Mouse (Mus musculus) CH12.LX (cell line): ENCODE measurements at regions not wholly inside any gene's neighbourhood (a gene's known extent, or its start where the extent isn't known, plus 50 kb on each side); places are given as distances from the start of the nearest gene placed in this dataset.

Experiments used
- DNase-seq: peaks from one replicate; pipeline ENCODE4 v3.0.0-alpha.2; 2013; ENCODE audit errors: extremely low read depth
- H3K27ac ChIP-seq: 2 replicates; pipeline ENCODE4 v1.5.1; 2012; ENCODE audit warnings: low read depth, mild to moderate bottlenecking, control low read depth, moderate library complexity; ENCODE audit not compliant: insufficient read depth
- H3K27me3 ChIP-seq: replicated peaks from 2 replicates; pipeline ENCODE3; 2012; ENCODE audit warnings: inconsistent platforms
- H3K36me3 ChIP-seq, 2 experiments: replicated peaks in 1 of 2; 2 replicates each; pipeline versions ENCODE3 to v1.6.1; 2012; ENCODE audit warnings: inconsistent platforms in 1 of 2, low read length in 1 of 2, mild to moderate bottlenecking in 1 of 2, mixed read lengths in 1 of 2, moderate library complexity in 1 of 2; ENCODE audit not compliant: control insufficient read depth in 1 of 2, insufficient read depth in 1 of 2
- H3K4me1 ChIP-seq, 2 experiments: 2 replicates each; pipeline ENCODE4 v1.6.1; 2012; ENCODE audit warnings: inconsistent platforms in 1 of 2, moderate library complexity in 1 of 2; ENCODE audit not compliant: insufficient read depth in 2 of 2, control insufficient read depth in 1 of 2
- H3K4me2 ChIP-seq: 2 replicates; pipeline ENCODE4 v1.6.1; 2012; ENCODE audit warnings: low read depth, mild to moderate bottlenecking, control low read depth; ENCODE audit not compliant: poor library complexity, insufficient read depth, severe bottlenecking
- H3K4me3 ChIP-seq, 3 experiments: fragments of 150-350 bp in 1 of 3; sonication (generic) in 1 of 3; replicated peaks in 1 of 3; 2 replicates each; pipeline versions ENCODE3 to v1.5.1; 2011 to 2012; ENCODE audit warnings: low read depth in 2 of 3, low read length in 2 of 3, mild to moderate bottlenecking in 2 of 3, moderate library complexity in 2 of 3, control low read depth in 1 of 3, improper control_type of control experiment in 1 of 3, inconsistent platforms in 1 of 3, mixed read lengths in 1 of 3; ENCODE audit not compliant: poor library complexity in 1 of 3
- H3K79me2 ChIP-seq: replicated peaks from 2 replicates; pipeline ENCODE4 v1.6.1; 2012; ENCODE audit warnings: mild to moderate bottlenecking, moderate library complexity; ENCODE audit not compliant: control insufficient read depth, poor library complexity, insufficient read depth, severe bottlenecking; ENCODE audit errors: extremely low read depth
- H3K9ac ChIP-seq: 2 replicates; pipeline ENCODE4 v1.6.1; 2012; ENCODE audit warnings: low read depth, mild to moderate bottlenecking, control low read depth, moderate library complexity; ENCODE audit not compliant: insufficient read depth
- H3K9me3 ChIP-seq: replicated peaks from 2 replicates; pipeline ENCODE3; 2012; ENCODE audit warnings: low read length, inconsistent platforms, mixed read lengths
- CHD2 ChIP-seq: IDR thresholded peaks from 2 replicates; pipeline ENCODE4 v1.6.1; 2011; ENCODE audit warnings: low read length, improper control_type of control experiment
- ELF1 ChIP-seq: IDR thresholded peaks from 2 replicates; pipeline ENCODE4 v1.6.1; 2014; ENCODE audit warnings: low read depth, mild to moderate bottlenecking, inconsistent platforms, low read length, improper control_type of control experiment
- EP300 ChIP-seq: IDR thresholded peaks from 2 replicates; pipeline ENCODE4 v1.6.1; 2011; ENCODE audit warnings: low read length, improper control_type of control experiment
- ETS1 ChIP-seq: conservative IDR thresholded peaks from 2 replicates; pipeline ENCODE4 v1.6.1; 2012; ENCODE audit warnings: low read depth, mild to moderate bottlenecking, inconsistent platforms, low read length, improper control_type of control experiment, moderate library complexity
- HCFC1 ChIP-seq: IDR thresholded peaks from 2 replicates; pipeline ENCODE4 v1.6.1; 2012; ENCODE audit warnings: low read depth, mild to moderate bottlenecking, inconsistent platforms, low read length, improper control_type of control experiment
- JUN ChIP-seq: IDR thresholded peaks from 2 replicates; pipeline ENCODE4 v1.6.1; 2011; ENCODE audit warnings: low read depth, mild to moderate bottlenecking, low read length, improper control_type of control experiment, moderate library complexity; ENCODE audit not compliant: insufficient read depth
- JUND ChIP-seq: conservative IDR thresholded peaks from 2 replicates; pipeline ENCODE4 v1.6.1; 2011; ENCODE audit warnings: low read depth, low read length, improper control_type of control experiment
- KAT2A ChIP-seq: IDR thresholded peaks from 2 replicates; pipeline ENCODE4 v1.6.1; 2012; ENCODE audit warnings: low read length, improper control_type of control experiment, inconsistent platforms; ENCODE audit not compliant: insufficient replicate concordance
- MAX ChIP-seq: IDR thresholded peaks from 2 replicates; pipeline ENCODE4 v1.6.1; 2011; ENCODE audit warnings: low read length, improper control_type of control experiment
- MAZ ChIP-seq: IDR thresholded peaks from 2 replicates; pipeline ENCODE4 v1.6.1; 2012; ENCODE audit warnings: low read depth, mild to moderate bottlenecking, inconsistent platforms, low read length, improper control_type of control experiment, moderate library complexity
- MXI1 ChIP-seq: IDR thresholded peaks from 2 replicates; pipeline ENCODE4 v1.6.1; 2011; ENCODE audit warnings: mild to moderate bottlenecking, low read depth, low read length, improper control_type of control experiment
- MYC ChIP-seq: IDR thresholded peaks from 2 replicates; pipeline ENCODE4 v1.6.1; 2011; ENCODE audit warnings: low read depth, mild to moderate bottlenecking, improper control_type of control experiment, low read length
- PAX5 ChIP-seq: IDR thresholded peaks from 2 replicates; pipeline ENCODE4 v1.6.1; 2012; ENCODE audit warnings: low read length, inconsistent platforms, mixed read lengths
- RCOR1 ChIP-seq: conservative IDR thresholded peaks from 2 replicates; pipeline ENCODE4 v1.6.1; 2012; ENCODE audit warnings: low read depth, mild to moderate bottlenecking, inconsistent platforms, low read length, improper control_type of control experiment
- SMC3 ChIP-seq: IDR thresholded peaks from 2 replicates; pipeline ENCODE4 v1.6.1; 2011; ENCODE audit warnings: low read depth, low read length, improper control_type of control experiment
- UBTF ChIP-seq: IDR thresholded peaks from 2 replicates; pipeline ENCODE4 v1.6.1; 2012; ENCODE audit warnings: low read depth, mild to moderate bottlenecking, inconsistent platforms, low read length, improper control_type of control experiment, moderate library complexity
- USF1 ChIP-seq: IDR thresholded peaks from 2 replicates; pipeline ENCODE4 v1.6.1; 2014; ENCODE audit warnings: low read depth, mild to moderate bottlenecking, inconsistent platforms, low read length, improper control_type of control experiment
- ZC3H11A ChIP-seq: IDR thresholded peaks from 2 replicates; pipeline ENCODE4 v1.6.1; 2012; ENCODE audit warnings: low read depth, mild to moderate bottlenecking, inconsistent platforms, low read length, improper control_type of control experiment
- ZMIZ1 ChIP-seq: IDR thresholded peaks from 2 replicates; pipeline ENCODE4 v1.6.1; 2012; ENCODE audit warnings: low read depth, mild to moderate bottlenecking, inconsistent platforms, low read length, improper control_type of control experiment
- ZNF384 ChIP-seq: IDR thresholded peaks from 2 replicates; pipeline ENCODE4 v1.6.1; 2012; ENCODE audit warnings: low read depth, low read length, improper control_type of control experiment, inconsistent platforms
- dilution Hi-C: fragments of 300-500 bp; cut with MboI; formaldehyde crosslinking; loops from 2 replicates; pipeline ENCODE4 v1.14.3; 2020; ENCODE audit warnings: low sequenced_read_pairs; ENCODE audit not compliant: extremely low pct_unique_long_range_greater_than_20kb, extremely low pct_ligation_motif_present
- in situ Hi-C: fragments of 300-500 bp; cut with MboI; formaldehyde crosslinking; loops from 3 replicates; pipeline ENCODE4 v1.14.3; 2019; ENCODE audit warnings: low sequenced_read_pairs, low pct_ligation_motif_present, low pct_unique_long_range_greater_than_20kb, mixed read lengths

DNA sequence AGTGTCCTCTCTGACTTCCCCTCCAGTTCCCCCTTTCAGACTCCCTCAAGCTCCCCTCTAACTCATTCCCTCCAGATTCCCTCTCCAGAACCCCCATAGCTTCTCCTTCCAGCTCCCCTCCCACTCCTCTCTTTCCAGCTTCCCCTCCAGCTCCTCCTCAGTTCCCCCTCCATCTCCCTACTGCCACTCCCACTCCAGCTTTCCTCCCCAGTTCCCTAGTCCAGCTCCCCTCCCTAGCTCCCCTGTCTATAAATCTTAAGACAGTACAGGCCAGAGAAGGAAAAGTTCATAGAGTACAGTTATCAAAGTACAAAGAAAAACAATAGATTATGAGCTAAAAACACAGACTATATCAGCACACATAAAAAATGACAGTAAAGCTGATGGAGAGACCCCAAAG lies 173.6 kb upstream of the Dcbld2 start:
- Histone ChIP-seq H3K9ac (no peak overlapping the region), H3K4me2 (no peak overlapping the region), H3K36me3 (no peaks in the 10 kb centered on the region), H3K79me2 (no peaks in the 10 kb centered on the region), H3K27ac (no peak overlapping the region), H3K27me3 (peaks cover 27% of the 10 kb centered on the region), H3K4me3 (no peak overlapping the region), H3K4me1 (no peaks in the 10 kb centered on the region), H3K9me3 (no peaks in the 10 kb centered on the region)
- DNase-seq: no peak
- TF ChIP-seq ZC3H11A: no peak
- TF ChIP-seq CHD2: no peak
- no peak for TF ChIP-seq MAZ
- TF ChIP-seq RCOR1: no peak
- no peak for TF ChIP-seq EP300
- no peak for TF ChIP-seq MAX
- TF ChIP-seq ZNF384: no peak
- TF ChIP-seq SMC3: no peak
- TF ChIP-seq JUND: no peak
- no peak for TF ChIP-seq ETS1
- TF ChIP-seq HCFC1: no peak
- TF ChIP-seq ELF1: no peak
- TF ChIP-seq UBTF: no peak
- TF ChIP-seq ZMIZ1: no peak
- TF ChIP-seq MYC: no peak
- in situ Hi-C loops (no loop called here), dilution Hi-C loops (no loop called here)

DNA sequence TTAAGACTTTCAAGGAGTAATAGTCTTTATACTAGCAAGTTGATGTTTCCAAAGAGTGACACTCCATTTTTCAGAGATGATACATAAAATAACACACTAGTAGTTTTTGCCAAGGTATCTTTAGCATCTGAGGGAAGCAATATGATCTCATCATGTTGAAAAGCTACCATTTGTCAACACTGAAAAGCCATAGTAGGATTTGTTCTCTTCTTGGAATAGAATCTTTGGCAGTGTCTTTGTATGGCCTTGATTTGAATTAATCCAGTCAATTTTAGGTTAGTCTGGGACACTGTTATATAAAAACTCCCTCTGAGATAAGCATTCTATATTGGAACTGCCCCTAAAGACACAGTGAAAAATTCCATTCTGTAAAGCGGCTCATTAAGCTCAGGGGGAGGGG lies 171.4 kb upstream of the Dcbld2 start:
- in situ Hi-C loops: no loop called here
- Histone ChIP-seq H3K9me3 (no peaks in the 10 kb centered on the region), H3K79me2 (no peaks in the 10 kb centered on the region), H3K4me2 (no peak overlapping the region), H3K27ac (no peak overlapping the region), H3K4me3 (no peak overlapping the region), H3K27me3 (peaks cover 20% of the 10 kb centered on the region), H3K4me1 (no peaks in the 10 kb centered on the region), H3K36me3 (no peaks in the 10 kb centered on the region), H3K9ac (no peak overlapping the region)
- DNase-seq: no peak
- TF ChIP-seq ZC3H11A: no peak
- dilution Hi-C loops: no loop called here

DNA sequence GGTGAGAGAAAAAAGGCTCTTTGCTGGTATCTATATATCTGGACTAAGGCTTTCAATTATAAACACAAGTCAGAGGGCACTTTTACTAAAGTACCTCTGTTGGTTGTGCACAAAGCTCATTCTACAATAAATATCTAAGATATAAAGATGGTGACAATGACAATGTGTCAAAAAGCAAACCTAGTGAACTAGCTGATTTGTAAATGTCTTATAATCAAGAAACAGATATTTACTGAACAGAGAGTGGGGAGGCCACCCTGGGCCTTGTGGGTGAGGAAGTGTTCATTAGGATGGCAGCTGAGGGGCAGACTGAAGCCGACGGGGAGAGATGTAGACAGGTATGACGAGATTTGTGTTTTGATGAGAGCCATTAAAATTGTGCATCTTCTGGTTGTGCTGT lies 132.0 kb upstream of the Dcbld2 start:
- Histone ChIP-seq H3K4me1 (no peaks in the 10 kb centered on the region), H3K27ac (no peak overlapping the region), H3K4me2 (no peak overlapping the region), H3K27me3 (peaks cover 11% of the 10 kb centered on the region), H3K9me3 (no peaks in the 10 kb centered on the region), H3K9ac (no peak overlapping the region), H3K36me3 (no peaks in the 10 kb centered on the region), H3K4me3 (no peak overlapping the region), H3K79me2 (no peaks in the 10 kb centered on the region)
- in situ Hi-C loops (loop anchor here (25.0 kb wide), 1 partner anchor 614 kb away; no protein-coding TSS in a partner anchor), dilution Hi-C loops (no loop called here)
- no peak for DNase-seq
- TF ChIP-seq PAX5 (no peak), MXI1 (no peak), EP300 (no peak), MYC (no peak), KAT2A (no peak), JUN (no peak), USF1 (no peak), CHD2 (no peak), ZNF384 (no peak)
